In the genomic region with DNA sequence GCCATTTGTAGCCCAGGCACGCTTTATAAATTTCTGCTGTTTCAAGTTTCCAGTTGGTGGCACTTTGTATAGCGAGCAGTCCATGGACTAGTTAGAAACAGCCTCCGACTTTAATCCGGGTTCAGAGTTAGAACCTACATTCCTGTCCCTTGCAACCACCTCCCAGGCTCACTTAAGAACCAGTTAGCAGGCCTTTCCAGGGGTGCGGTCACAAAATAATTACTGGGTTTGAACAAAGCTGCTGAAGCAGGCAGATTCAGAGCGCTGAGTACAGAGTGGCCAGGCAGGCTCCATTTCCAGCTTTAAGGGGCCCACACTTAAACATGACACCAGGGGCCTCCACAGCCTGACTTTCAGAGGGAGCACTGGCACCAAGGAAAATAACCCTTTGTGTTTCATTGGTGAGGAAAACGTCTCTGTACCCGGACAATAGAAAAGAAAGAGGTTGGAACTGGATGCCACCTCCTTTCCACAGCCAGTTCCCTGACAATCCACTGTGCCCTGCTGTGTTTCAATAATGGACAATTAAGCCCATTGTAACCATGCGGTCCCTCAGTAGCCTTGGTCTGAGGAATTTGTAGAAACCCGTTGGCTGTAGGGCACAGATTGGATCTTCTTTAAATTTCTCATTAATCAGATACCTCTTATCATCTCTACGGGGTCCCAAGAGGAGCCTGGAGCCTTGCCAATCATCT, we compare ENCODE assay signal across 22 mouse cellular contexts. TPM values are rescaled to one million over a fixed set of nuclear protein-coding genes. Genes with fewer than 3 reads are reported as not detected.
DNase-seq lines count a peak whose midpoint lies in the region; ATAC-seq and TF ChIP-seq lines count a peak whose summit lies in the region.
"Had no signal": no experiment of that assay in that cellular context is flagged by ENCODE, and none has a peak within 500 bp of the region (broad histone marks: within the 10 kb centered on the region; RNA-seq: fewer than 3 reads in every experiment).

No protein-coding gene starts in this region.

- no peak overlapping the region for H3K4me2 ChIP-seq in intestine, postnatal 0 days (replicated peaks; ENCODE audit: low read depth)
- H3K4me2 ChIP-seq: heart, embryonic 11.5 days; hindbrain, embryonic 14.5 days; intestine, embryonic 15.5 days; lung, embryonic 15.5 days; midbrain, embryonic 12.5 days; neural tube, embryonic 12.5 days had no signal

- no peak for TF ChIP-seq POLR2A in cortical plate, adult 2 months (IDR thresholded peaks at IDR 0.05; ENCODE audit: extremely low read depth, insufficient read depth, low read length)

- H3K27ac ChIP-seq in cortical plate, adult 2 months (ENCODE audit: insufficient read depth, low read length): peak overlapping the region; percentile 68; the same call in 1 of the 2 replicates
- H3K27ac ChIP-seq in intestine, postnatal 0 days (ENCODE audit: low read depth, low read length): no peak overlapping the region
- H3K27ac ChIP-seq: hindbrain, embryonic 14.5 days; intestine, embryonic 15.5 days; liver, embryonic 14.5 days; lung, embryonic 15.5 days; midbrain, embryonic 12.5 days; neural tube, embryonic 12.5 days had no signal

- H3K27me3 ChIP-seq in intestine, postnatal 0 days (replicated peaks; ENCODE audit: control insufficient read depth, insufficient read depth, low read length): no peaks in the 10 kb centered on the region
- H3K27me3 ChIP-seq: intestine, embryonic 15.5 days; lung, embryonic 15.5 days; midbrain, embryonic 12.5 days; neural tube, embryonic 12.5 days; Patski had no signal

- WGBS in intestine, postnatal 0 days: 84% methylated on average over 11 of the region's 11 CpGs

- peak; percentile 18 for DNase-seq in kidney, adult 11 months
- DNase-seq in kidney, postnatal 25 days: no peak
- peak; percentile 20 for DNase-seq in right cerebral cortex, adult 18-20 months
- DNase-seq in right cerebral cortex, postnatal 14 days: no peak
- DNase-seq in thymus, adult 18-20 months: no peak
- DNase-seq: adrenal gland, postnatal 14 days; cerebellum, adult 18-20 months; cerebellum, postnatal 25 days; heart, postnatal 10 days; kidney, postnatal 14 days; spleen, adult 18-20 months had no signal

- no peak for ATAC-seq in intestine, postnatal 0 days
- ATAC-seq: forebrain, embryonic 16.5 days; intestine, embryonic 15.5 days; Patski had no signal

- no peaks in the 10 kb centered on the region for H3K4me1 ChIP-seq in cortical plate, adult 2 months (ENCODE audit: control insufficient read depth, insufficient read depth, low read length)
- H3K4me1 ChIP-seq in intestine, postnatal 0 days (replicated peaks; ENCODE audit: control insufficient read depth, insufficient read depth, low read length): no peaks in the 10 kb centered on the region
- H3K4me1 ChIP-seq: intestine, embryonic 15.5 days; lung, embryonic 15.5 days; neural tube, embryonic 12.5 days had no signal

- H3K9ac ChIP-seq in intestine, postnatal 0 days (ENCODE audit: low read depth, low read length): no peak overlapping the region
- H3K9ac ChIP-seq: hindbrain, embryonic 14.5 days; intestine, embryonic 15.5 days; liver, embryonic 14.5 days; lung, embryonic 15.5 days; midbrain, embryonic 12.5 days; neural tube, embryonic 12.5 days had no signal

- H3K9me3 ChIP-seq in intestine, postnatal 0 days (ENCODE audit: control insufficient read depth): no peaks in the 10 kb centered on the region
- H3K9me3 ChIP-seq: intestine, embryonic 15.5 days; lung, embryonic 15.5 days; midbrain, embryonic 12.5 days; neural tube, embryonic 12.5 days had no signal

- no peak overlapping the region for H3K4me3 ChIP-seq in cortical plate, adult 2 months (ENCODE audit: insufficient read depth, low read length)
- no peak overlapping the region for H3K4me3 ChIP-seq in intestine, postnatal 0 days (ENCODE audit: low read depth, low read length)
- H3K4me3 ChIP-seq: intestine, embryonic 15.5 days; lung, embryonic 15.5 days; midbrain, embryonic 12.5 days; neural tube, embryonic 12.5 days had no signal

- no peak for TF ChIP-seq CTCF in cortical plate, adult 2 months (IDR thresholded peaks at IDR 0.05; ENCODE audit: extremely low read depth, insufficient read depth, low read length)
- no peak for TF ChIP-seq CTCF in intestine, postnatal 0 days (IDR thresholded peaks at IDR 0.05; ENCODE audit: low read depth)

- no peaks in the 10 kb centered on the region for H3K36me3 ChIP-seq in intestine, postnatal 0 days (ENCODE audit: control insufficient read depth, insufficient read depth)
- H3K36me3 ChIP-seq: intestine, embryonic 15.5 days; lung, embryonic 15.5 days; midbrain, embryonic 12.5 days; neural tube, embryonic 12.5 days had no signal

RNA-seq across cellular contexts. Expression of gene Agap1, which starts 24.5 kb away (rescaled TPM):
- polyA plus RNA-seq in cortical plate, adult 2 months (2012; rRNA removed): 43.1 and 45.4 TPM in 2 replicates
- 6.1 and 7.0 TPM in 2 replicates for polyA plus RNA-seq in intestine, postnatal 0 days (2015; fragmentation: Nextera tagmentation; extraction: Ambion mirVana)

Comparison
In these comparisons a context has a peak if more than half of its experiments do, and no peak if none do; other contexts are left out.
1. DNase-seq: peak in kidney, adult 11 months (single experiment) and right cerebral cortex, adult 18-20 months (single experiment); none in kidney, postnatal 25 days (0 of 2), right cerebral cortex, postnatal 14 days (single experiment) and thymus, adult 18-20 months (0 of 2).